Mouse (Mus musculus) liver, embryonic 11.5 days (tissue): Measurements from ENCODE around the gene Grb14. TPM values are rescaled to one million over a fixed set of nuclear protein-coding genes. Genes with fewer than 3 reads are reported as not detected.

Experiments used
- ATAC-seq: fragments of 200-750 bp; cut with Nextera tagmentation; replicated peaks from 2 replicates; pipeline ENCODE4 v1.8.0; 2017; ENCODE audit warnings: moderate number of reproducible peaks, mild to moderate bottlenecking, moderate TSS enrichment, moderate library complexity; ENCODE audit not compliant: low FRiP score
- DNase-seq: peaks from one replicate; pipeline ENCODE4 v3.0.0-alpha.2; 2017; ENCODE audit warnings: low spot score
- H3K27ac ChIP-seq: fragments of 300-500 bp; sonication (generic); 2 replicates; pipeline ENCODE4 v1.5.1; 2014; ENCODE audit warnings: mild to moderate bottlenecking, low read depth, low read length, control low read depth
- H3K27me3 ChIP-seq: fragments of 300-500 bp; sonication (generic); replicated peaks from 2 replicates; pipeline ENCODE4 v1.6.1; 2014; ENCODE audit warnings: low read length, mixed read lengths; ENCODE audit not compliant: control insufficient read depth, insufficient read depth
- H3K36me3 ChIP-seq: fragments of 300-500 bp; sonication (generic); 2 replicates; pipeline ENCODE4 v1.6.1; 2014; ENCODE audit warnings: mild to moderate bottlenecking, low read length, moderate library complexity, mixed read lengths; ENCODE audit not compliant: control insufficient read depth, insufficient read depth
- H3K4me1 ChIP-seq: fragments of 300-500 bp; sonication (generic); replicated peaks from 2 replicates; pipeline ENCODE4 v1.6.1; 2014; ENCODE audit warnings: low read length, mixed read lengths; ENCODE audit not compliant: control insufficient read depth, insufficient read depth
- H3K4me2 ChIP-seq: fragments of 300-500 bp; sonication (generic); 2 replicates; pipeline ENCODE4 v1.6.1; 2014; ENCODE audit warnings: mild to moderate bottlenecking, control low read depth, moderate library complexity
- H3K4me3 ChIP-seq: fragments of 300-500 bp; sonication (generic); 2 replicates; pipeline ENCODE4 v1.5.1; 2014; ENCODE audit warnings: low read depth, low read length, control low read depth
- H3K9ac ChIP-seq: fragments of 300-500 bp; sonication (generic); 2 replicates; pipeline ENCODE4 v1.6.1; 2014; ENCODE audit warnings: low read depth, low read length, control low read depth
- H3K9me3 ChIP-seq: fragments of 300-500 bp; sonication (generic); 2 replicates; pipeline ENCODE4 v1.6.1; 2016; ENCODE audit warnings: low read length, inconsistent platforms, mixed read lengths; ENCODE audit not compliant: control insufficient read depth
- WGBS: fragments of 180-500 bp; shearing (Covaris S2); extraction: QIAGEN DNeasy Blood & Tissue Kit; methylation state at CpG from one replicate; pipeline ENCODE4 v1.1.7; 2014; 5-methylcytosine and 5-hydroxymethylcytosine counted together
- polyA plus RNA-seq: library from polyadenylated mRNA; unstranded; fragments of >200 nt; fragmentation: Nextera tagmentation; extraction: Ambion mirVana; gene quantifications from 2 replicates; pipeline ENCODE4 v1.2.1, GENCODE M21; 2014

Grb14 gene
- polyA plus RNA-seq, 1 experiment from 2014 or later = 7.7 TPM

DNA sequence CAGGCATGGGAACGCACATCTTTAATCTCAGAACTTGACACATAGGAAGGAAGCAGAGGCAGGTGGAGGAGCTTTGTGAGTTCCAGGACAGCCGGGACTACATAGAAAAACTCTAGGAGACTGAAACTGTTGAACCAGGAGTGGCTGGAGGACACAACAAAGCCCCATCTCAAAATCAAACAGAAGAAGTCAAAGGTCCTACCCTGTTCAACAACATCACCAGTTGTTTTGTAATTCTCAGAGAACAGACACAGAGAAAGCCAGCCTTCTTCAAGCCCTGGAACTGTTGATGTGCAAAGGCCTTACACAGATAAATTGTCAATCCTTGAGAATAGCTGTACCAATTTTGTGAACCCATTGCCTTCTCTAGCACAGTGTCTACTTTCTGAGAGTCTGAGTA is 29.7 kb downstream of the Grb14 start:
- ATAC-seq (peak; percentile 39), DNase-seq (no peak)
- H3K4me2 ChIP-seq = no peak overlapping the region
- WGBS = 70% methylated on average over 2 of the region's 2 CpGs
- no peaks in the 10 kb centered on the region for H3K27me3 ChIP-seq
- H3K27ac ChIP-seq = no peak overlapping the region
- no peaks in the 10 kb centered on the region for H3K4me1 ChIP-seq
- no peaks in the 10 kb centered on the region for H3K9me3 ChIP-seq
- H3K4me3 ChIP-seq = no peak overlapping the region
- no peak overlapping the region for H3K9ac ChIP-seq
- no peaks in the 10 kb centered on the region for H3K36me3 ChIP-seq

GRCm38 (mm10) chr2:64989426-64990187 is 35.2 kb downstream of the Grb14 start:
- 85% methylated on average over 2 of the region's 2 CpGs for WGBS

GRCm38 (mm10) chr2:64987782-64988181 is 37.0 kb downstream of the Grb14 start:
- no peak overlapping the region for H3K9ac ChIP-seq
- H3K9me3 ChIP-seq = 0 out of 2 replicates have a peak, but pooled peaks cover 2% of the 10 kb centered on the region
- H3K36me3 ChIP-seq = no peaks in the 10 kb centered on the region
- no peak overlapping the region for H3K27ac ChIP-seq
- H3K4me3 ChIP-seq = no peak overlapping the region
- H3K4me1 ChIP-seq = no peaks in the 10 kb centered on the region
- H3K4me2 ChIP-seq = no peak overlapping the region
- 70% methylated on average over 3 of the region's 3 CpGs for WGBS
- DNase-seq (no peak), ATAC-seq (no peak)
- no peaks in the 10 kb centered on the region for H3K27me3 ChIP-seq

More at GRCm38 (mm10) chr2:64989426-64990187, 35.2 kb downstream of the Grb14 start:
- Histone ChIP-seq H3K9me3 (no peaks in the 10 kb centered on the region), H3K4me3 (no peak overlapping the region), H3K27me3 (no peaks in the 10 kb centered on the region), H3K36me3 (no peaks in the 10 kb centered on the region), H3K4me1 (no peaks in the 10 kb centered on the region), H3K27ac (no peak overlapping the region), H3K4me2 (no peak overlapping the region), H3K9ac (no peak overlapping the region)
- no peak for ATAC-seq
- DNase-seq = no peak

DNA sequence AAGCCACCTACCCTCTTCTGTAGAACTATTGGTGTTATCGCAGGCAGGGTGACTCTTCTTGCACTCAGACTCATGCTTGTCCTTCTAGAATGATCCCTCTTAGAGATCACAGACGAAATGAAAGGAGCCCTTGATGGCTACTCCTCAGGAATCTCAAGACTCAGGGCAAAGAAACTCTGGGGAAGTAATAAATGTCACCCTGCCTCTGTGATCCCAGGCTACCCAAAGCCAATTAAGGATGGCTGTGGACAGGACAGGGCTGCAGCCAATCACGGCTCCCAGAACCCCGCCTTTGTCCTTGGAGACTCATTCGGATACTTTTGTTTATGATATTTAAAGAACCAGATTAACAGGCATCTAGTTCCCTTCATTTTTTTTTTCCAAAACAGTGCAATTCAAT is 49.2 kb downstream of the Grb14 start:
- ATAC-seq = no peak
- Histone ChIP-seq H3K4me1 (no peaks in the 10 kb centered on the region; the same call in 1 of the 2 replicates), H3K27me3 (no peaks in the 10 kb centered on the region), H3K4me2 (no peak overlapping the region), H3K4me3 (no peak overlapping the region), H3K36me3 (no peaks in the 10 kb centered on the region), H3K9me3 (no peaks in the 10 kb centered on the region), H3K9ac (no peak overlapping the region), H3K27ac (no peak overlapping the region)
- no peak for DNase-seq
- 72% methylated on average over 5 of the region's 5 CpGs for WGBS

GRCm38 (mm10) chr2:64974549-64974948 is 50.2 kb downstream of the Grb14 start:
- Histone ChIP-seq H3K9ac (no peak overlapping the region), H3K9me3 (no peaks in the 10 kb centered on the region), H3K36me3 (no peaks in the 10 kb centered on the region), H3K27ac (no peak overlapping the region), H3K4me2 (no peak overlapping the region), H3K4me1 (no peaks in the 10 kb centered on the region; the same call in 1 of the 2 replicates), H3K4me3 (no peak overlapping the region), H3K27me3 (no peaks in the 10 kb centered on the region)
- no peak; the same call in 1 of the 2 replicates for ATAC-seq
- 61% methylated on average over 2 of the region's 2 CpGs for WGBS
- DNase-seq = no peak

- H3K27ac ChIP-seq = no peak overlapping the region
- H3K4me3 ChIP-seq = no peak overlapping the region
- no peak for DNase-seq
- 77% methylated on average over 10 of the region's 10 CpGs for WGBS
- 0 out of 2 replicates have a peak, but pooled peaks have one; percentile 29 for ATAC-seq
- no peaks in the 10 kb centered on the region for H3K9me3 ChIP-seq
- H3K4me1 ChIP-seq = no peaks in the 10 kb centered on the region; the same call in 1 of the 2 replicates
- H3K9ac ChIP-seq = no peak overlapping the region
- no peaks in the 10 kb centered on the region for H3K27me3 ChIP-seq
- no peak overlapping the region for H3K4me2 ChIP-seq
- H3K36me3 ChIP-seq = no peaks in the 10 kb centered on the region
Measured at GRCm38 (mm10) chr2:64973819-64974441, 50.9 kb downstream of the Grb14 start.

GRCm38 (mm10) chr2:64973125-64973524 is 51.7 kb downstream of the Grb14 start:
- Histone ChIP-seq H3K4me2 (no peak overlapping the region), H3K27me3 (no peaks in the 10 kb centered on the region), H3K36me3 (no peaks in the 10 kb centered on the region), H3K9me3 (no peaks in the 10 kb centered on the region), H3K4me3 (no peak overlapping the region), H3K27ac (no peak overlapping the region), H3K4me1 (no peaks in the 10 kb centered on the region; the same call in 1 of the 2 replicates), H3K9ac (no peak overlapping the region)
- ATAC-seq = no peak
- 63% methylated on average over 1 of the region's 1 CpGs for WGBS
- DNase-seq = no peak

- Histone ChIP-seq H3K4me2 (no peak overlapping the region), H3K4me3 (no peak overlapping the region), H3K27me3 (no peaks in the 10 kb centered on the region), H3K9ac (no peak overlapping the region), H3K36me3 (no peaks in the 10 kb centered on the region), H3K27ac (no peak overlapping the region), H3K4me1 (no peaks in the 10 kb centered on the region; the same call in 1 of the 2 replicates), H3K9me3 (no peaks in the 10 kb centered on the region)
- no peak for DNase-seq
- 52% methylated on average over 5 of the region's 5 CpGs for WGBS
- no peak for ATAC-seq
Measured at GRCm38 (mm10) chr2:64971828-64972227, 53.0 kb downstream of the Grb14 start.
